Mouse (Mus musculus) large intestine, adult 2 months (tissue): ENCODE results near the gene 3110082J24Rik. TPM values are rescaled to one million over a fixed set of nuclear protein-coding genes. Genes with fewer than 3 reads are reported as not detected.
A peak's percentile ranks its signal among the peaks of the same experiment; 100 is the strongest.

Experiments used
- DNase-seq: peaks from one replicate; pipeline ENCODE4 v3.0.0-alpha.2; 2012; ENCODE audit warnings: low read depth, low spot score
- WGBS: fragments of 180-500 bp; shearing (Covaris S2); methylation state at CpG from one replicate; pipeline ENCODE4 v1.1.7; 2018; 5-methylcytosine and 5-hydroxymethylcytosine counted together
- polyA plus RNA-seq: library from polyadenylated mRNA; depleted of rRNA; stranded (reverse); fragments of >200 nt; gene quantifications from 2 replicates; pipeline ENCODE4 v1.2.3, GENCODE M21; 2012; rRNA removed

The 3110082J24Rik gene
- polyA plus RNA-seq = not detected in 2 replicates

GRCm38 (mm10) chr5:30105668-30106300 lies at the start of gene 3110082J24Rik:
TSS of gene 3110082J24Rik (minus strand) at chr5:30106086.
- 10% methylated on average over 29 of the region's 29 CpGs for WGBS
- no peak for DNase-seq

GRCm38 (mm10) chr5:30155395-30155792 lies 49.5 kb upstream of the 3110082J24Rik start:
- DNase-seq = no peak
- WGBS = under 1% methylated on average over 31 of the region's 31 CpGs

- peak; percentile 77 for DNase-seq
- WGBS = under 1% methylated on average over 53 of the region's 53 CpGs
These were observed 48.8 kb upstream of the 3110082J24Rik start, which contains the start of the genes Hadha and Hadhb for GRCm38 (mm10) chr5:30154474-30155394. TSS of gene Hadha (minus strand) at chr5:30155162. TSS of gene Hadhb (plus strand) at chr5:30155248.

- DNase-seq = no peak
- 17% methylated on average over 4 of the region's 4 CpGs for WGBS
These were observed 48.1 kb upstream of the 3110082J24Rik start for GRCm38 (mm10) chr5:30154013-30154412.

GRCm38 (mm10) chr5:30153222-30153621 lies 47.3 kb upstream of the 3110082J24Rik start:
- 54% methylated on average over 2 of the region's 2 CpGs for WGBS
- no peak for DNase-seq

GRCm38 (mm10) chr5:30152413-30152812 lies 46.5 kb upstream of the 3110082J24Rik start:
- 21% methylated on average over 1 of the region's 1 CpGs for WGBS
- no peak for DNase-seq

- 26% methylated on average over 4 of the region's 4 CpGs for WGBS
- peak; percentile 86 for DNase-seq
These were observed 46.1 kb upstream of the 3110082J24Rik start for GRCm38 (mm10) chr5:30152007-30152406.

- WGBS = 72% methylated on average over 5 of the region's 5 CpGs
- DNase-seq = no peak
These were observed 42.4 kb upstream of the 3110082J24Rik start for GRCm38 (mm10) chr5:30148133-30148920.

- no peak for DNase-seq
- 83% methylated on average over 6 of the region's 6 CpGs for WGBS
These were observed 40.6 kb upstream of the 3110082J24Rik start for GRCm38 (mm10) chr5:30146526-30146925.

GRCm38 (mm10) chr5:30138193-30138592 lies 32.3 kb upstream of the 3110082J24Rik start:
- WGBS = 85% methylated on average over 4 of the region's 4 CpGs
- no peak for DNase-seq

- no peak for DNase-seq
- 92% methylated on average over 9 of the region's 9 CpGs for WGBS
These were observed 31.4 kb upstream of the 3110082J24Rik start for GRCm38 (mm10) chr5:30137271-30137670.

GRCm38 (mm10) chr5:30135711-30136231 lies 29.9 kb upstream of the 3110082J24Rik start:
- WGBS = 87% methylated on average over 11 of the region's 11 CpGs
- DNase-seq = no peak

GRCm38 (mm10) chr5:30132173-30132572 lies 26.3 kb upstream of the 3110082J24Rik start:
- no peak for DNase-seq
- WGBS = 93% methylated on average over 2 of the region's 2 CpGs

GRCm38 (mm10) chr5:30131246-30131645 lies 25.4 kb upstream of the 3110082J24Rik start:
- no peak for DNase-seq
- WGBS = 75% methylated on average over 4 of the region's 4 CpGs

GRCm38 (mm10) chr5:30128680-30129079 lies 22.8 kb upstream of the 3110082J24Rik start:
- 94% methylated on average over 6 of the region's 6 CpGs for WGBS
- DNase-seq = no peak

- no peak for DNase-seq
- 89% methylated on average over 13 of the region's 13 CpGs for WGBS
These were observed 22.2 kb upstream of the 3110082J24Rik start for GRCm38 (mm10) chr5:30127921-30128597.

- WGBS = 73% methylated on average over 7 of the region's 7 CpGs
- no peak for DNase-seq
These were observed 20.9 kb upstream of the 3110082J24Rik start for GRCm38 (mm10) chr5:30126756-30127155.

GRCm38 (mm10) chr5:30125587-30125986 lies 19.7 kb upstream of the 3110082J24Rik start:
- no peak for DNase-seq
- WGBS = 44% methylated on average over 5 of the region's 5 CpGs

- DNase-seq = no peak
- WGBS = 92% methylated on average over 6 of the region's 6 CpGs
These were observed 16.6 kb upstream of the 3110082J24Rik start for GRCm38 (mm10) chr5:30122481-30122880.
